Mouse (Mus musculus) E14TG2a.4 (cell line): ENCODE measurements at regions not wholly inside any gene's neighbourhood (a gene's known extent, or its start where the extent isn't known, plus 50 kb on each side); places are given as distances from the start of the nearest gene placed in this dataset.

Source experiments
- H3K27me3 ChIP-seq: 2 replicates; pipeline ENCODE4 v1.6.1; 2014; ENCODE audit warnings: low read length, control low read depth; ENCODE audit not compliant: insufficient read depth
- H3K36me3 ChIP-seq: 2 replicates; pipeline ENCODE4 v1.6.1; 2014; ENCODE audit warnings: low read length, control low read depth; ENCODE audit not compliant: insufficient read depth
- H3K4me1 ChIP-seq: replicated peaks from 2 replicates; pipeline ENCODE4 v1.6.1; 2014; ENCODE audit warnings: low read depth, low read length, control low read depth
- H3K4me3 ChIP-seq: replicated peaks from 2 replicates; pipeline ENCODE4 v1.5.1; 2014; ENCODE audit warnings: mild to moderate bottlenecking, low read length
- H3K9me3 ChIP-seq: 2 replicates; pipeline ENCODE4 v1.6.1; 2014; ENCODE audit warnings: low read length, control low read depth
- CTCF ChIP-seq: conservative IDR thresholded peaks from 2 replicates; pipeline ENCODE4 v1.5.1; 2014; ENCODE audit warnings: low read length
- NANOG ChIP-seq: IDR thresholded peaks from 2 replicates; pipeline ENCODE4 v1.6.1; 2014; ENCODE audit warnings: borderline replicate concordance, low read length, mixed read lengths
- POU5F1 ChIP-seq: IDR thresholded peaks from 2 replicates; pipeline ENCODE4 v1.6.1; 2014; ENCODE audit warnings: low read length, borderline replicate concordance

- H3K4me1 ChIP-seq, result no peaks in the 10 kb centered on the region
- no peaks in the 10 kb centered on the region for H3K27me3 ChIP-seq
- TF ChIP-seq CTCF (no peak), POU5F1 (no peak)
- H3K4me3 ChIP-seq, result no peak overlapping the region
- H3K36me3 ChIP-seq, result no peaks in the 10 kb centered on the region
- H3K9me3 ChIP-seq, result no peaks in the 10 kb centered on the region
Observed at GRCm38 (mm10) chr16:55720430-55720829, 118.3 kb downstream of the Nfkbiz start.

DNA sequence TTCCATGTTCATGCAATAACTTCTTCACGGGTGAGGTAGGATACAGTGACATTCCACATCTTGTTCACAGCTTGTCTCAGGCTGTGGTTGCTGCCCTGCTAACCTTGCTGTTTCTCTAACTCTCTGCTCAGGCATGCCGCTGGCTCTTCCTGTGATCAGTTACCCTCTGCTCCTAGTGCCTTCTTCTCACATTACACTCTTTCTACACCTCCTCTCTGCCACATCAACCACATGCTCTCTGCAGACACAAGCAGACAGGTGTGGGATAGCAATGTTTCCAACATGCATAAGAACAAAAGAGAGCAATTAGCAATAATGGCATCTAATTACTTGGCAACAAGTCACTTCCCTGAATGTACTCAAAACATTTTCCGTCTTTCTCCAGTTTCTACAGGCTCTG is 128.7 kb downstream of the Nfkbiz start:
- no peaks in the 10 kb centered on the region for H3K9me3 ChIP-seq
- H3K4me1 ChIP-seq, result no peaks in the 10 kb centered on the region
- no peaks in the 10 kb centered on the region for H3K36me3 ChIP-seq
- TF ChIP-seq POU5F1 (no peak), CTCF (no peak), NANOG (no peak)
- H3K4me3 ChIP-seq, result no peak overlapping the region
- H3K27me3 ChIP-seq, result no peaks in the 10 kb centered on the region

DNA sequence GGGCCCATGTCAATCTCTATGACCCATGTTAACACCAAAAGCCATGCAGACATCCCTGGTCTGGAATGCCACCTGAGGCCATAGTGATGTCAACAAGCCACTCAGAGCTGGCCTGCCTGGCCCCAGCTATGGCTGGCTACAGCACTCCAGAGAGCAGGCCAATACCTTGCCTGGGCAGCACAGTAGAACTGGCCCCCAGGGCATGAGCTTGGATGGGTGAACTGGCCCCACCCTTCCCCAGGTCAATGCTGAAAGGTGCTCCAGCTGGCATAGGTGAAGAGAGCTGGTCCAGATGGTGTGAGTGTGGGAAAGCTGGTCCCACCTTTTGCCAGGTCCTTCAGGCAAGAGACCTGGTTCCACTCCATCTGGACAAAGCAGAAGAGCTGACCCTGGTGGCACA is 132.2 kb downstream of the Nfkbiz start:
- H3K36me3 ChIP-seq, result no peaks in the 10 kb centered on the region
- H3K9me3 ChIP-seq, result peaks cover 3% of the 10 kb centered on the region; the same call in 1 of the 2 replicates
- H3K4me3 ChIP-seq, result no peak overlapping the region
- H3K4me1 ChIP-seq, result no peaks in the 10 kb centered on the region
- H3K27me3 ChIP-seq, result no peaks in the 10 kb centered on the region
- no peak for TF ChIP-seq NANOG
- no peak for TF ChIP-seq POU5F1
- TF ChIP-seq CTCF, result no peak

- Histone ChIP-seq H3K27me3 (no peaks in the 10 kb centered on the region), H3K4me1 (no peaks in the 10 kb centered on the region), H3K36me3 (no peaks in the 10 kb centered on the region), H3K9me3 (peaks cover 1% of the 10 kb centered on the region; the same call in 1 of the 2 replicates), H3K4me3 (no peak overlapping the region)
- TF ChIP-seq CTCF, result no peak
Observed at GRCm38 (mm10) chr16:55698489-55698892, 140.2 kb downstream of the Nfkbiz start.

DNA sequence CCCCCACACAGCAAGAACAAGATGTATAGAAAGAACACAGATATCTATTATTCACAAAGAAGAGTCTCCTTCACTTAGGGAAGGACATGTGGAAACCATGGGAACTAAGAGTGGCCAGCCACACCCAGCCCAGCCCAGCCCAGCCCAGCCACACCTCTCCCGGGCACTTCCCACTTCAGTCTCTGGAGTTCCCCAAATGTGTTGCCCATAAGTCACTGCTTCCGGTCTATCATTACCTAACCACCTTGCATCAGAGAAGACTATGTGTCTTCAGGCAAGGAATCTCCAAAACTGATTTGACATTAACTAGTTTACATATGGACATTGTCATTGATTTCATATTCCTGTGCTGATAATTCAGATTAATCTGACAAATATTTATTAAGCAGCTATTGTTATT is 147.6 kb downstream of the Nfkbiz start:
- Histone ChIP-seq H3K36me3 (no peaks in the 10 kb centered on the region), H3K4me1 (no peaks in the 10 kb centered on the region), H3K27me3 (no peaks in the 10 kb centered on the region), H3K4me3 (no peak overlapping the region), H3K9me3 (no peaks in the 10 kb centered on the region)
- TF ChIP-seq NANOG (no peak), POU5F1 (no peak), CTCF (no peak)

- H3K4me1 ChIP-seq, result no peaks in the 10 kb centered on the region
- no peaks in the 10 kb centered on the region for H3K36me3 ChIP-seq
- TF ChIP-seq CTCF, result no peak
- TF ChIP-seq POU5F1, result no peak
- no peak overlapping the region for H3K4me3 ChIP-seq
- H3K27me3 ChIP-seq, result no peaks in the 10 kb centered on the region
- H3K9me3 ChIP-seq, result no peaks in the 10 kb centered on the region
Observed at GRCm38 (mm10) chr16:55663946-55664345, 174.8 kb downstream of the Nfkbiz start.

DNA sequence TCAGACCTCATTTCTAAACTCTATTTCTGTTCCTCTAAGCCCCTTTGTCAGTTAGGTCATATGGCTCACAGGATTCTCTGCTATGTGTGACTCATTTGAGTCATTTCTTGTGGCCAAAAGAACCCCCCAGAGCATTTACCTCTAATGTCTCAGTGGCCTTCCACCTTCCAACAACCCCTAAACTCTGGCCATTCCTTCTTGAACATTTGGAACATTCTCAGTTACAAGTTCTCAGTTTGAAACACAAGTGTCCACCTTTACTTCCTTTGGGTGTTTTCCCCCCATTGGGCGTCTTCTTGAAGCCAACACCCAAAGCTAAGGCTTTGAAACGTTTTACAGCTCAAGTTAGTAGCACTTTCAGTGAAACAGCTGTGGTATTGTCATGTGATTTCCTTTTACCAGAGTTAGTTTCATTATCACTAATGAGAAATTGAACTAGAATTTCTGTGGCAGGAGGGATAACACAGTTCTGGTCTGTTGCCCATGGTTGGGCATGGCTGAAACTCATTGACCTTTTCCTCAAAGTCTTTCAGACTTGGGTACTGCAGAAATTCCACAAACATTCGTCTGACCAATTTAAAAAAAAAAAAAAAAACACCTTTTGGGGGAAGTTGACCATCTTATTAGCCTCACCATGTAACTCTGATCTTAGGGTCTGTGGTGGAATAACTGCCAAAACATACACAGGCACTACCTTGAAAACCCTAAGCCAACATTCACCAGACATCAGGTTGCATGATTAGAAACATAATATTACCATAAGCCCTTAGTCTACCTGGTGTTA is 201.8 kb downstream of the Nfkbiz start:
- Histone ChIP-seq H3K27me3 (no peaks in the 10 kb centered on the region), H3K9me3 (no peaks in the 10 kb centered on the region), H3K4me1 (no peaks in the 10 kb centered on the region), H3K36me3 (no peaks in the 10 kb centered on the region), H3K4me3 (no peak overlapping the region)
- TF ChIP-seq NANOG (no peak), POU5F1 (no peak), CTCF (no peak)

GRCm38 (mm10) chr16:55636224-55636623 is 202.5 kb downstream of the Nfkbiz start:
- Histone ChIP-seq H3K9me3 (no peaks in the 10 kb centered on the region), H3K4me1 (no peaks in the 10 kb centered on the region), H3K4me3 (no peak overlapping the region), H3K27me3 (no peaks in the 10 kb centered on the region), H3K36me3 (no peaks in the 10 kb centered on the region)
- TF ChIP-seq NANOG (no peak), CTCF (no peak), POU5F1 (no peak)

GRCm38 (mm10) chr16:55634691-55635090 is 204.0 kb downstream of the Nfkbiz start:
- Histone ChIP-seq H3K4me1 (no peaks in the 10 kb centered on the region), H3K9me3 (no peaks in the 10 kb centered on the region), H3K36me3 (no peaks in the 10 kb centered on the region), H3K4me3 (no peak overlapping the region), H3K27me3 (no peaks in the 10 kb centered on the region)
- TF ChIP-seq POU5F1, result no peak
